Mouse (Mus musculus) heart, adult 18-20 months (tissue): ENCODE measurements around the gene Hrh3. TPM values are rescaled to one million over a fixed set of nuclear protein-coding genes. Genes with fewer than 3 reads are reported as not detected.

Experiments used
- DNase-seq, 2 experiments: peaks; one replicate each; pipeline ENCODE4 v3.0.0; 2021 to 2022; ENCODE audit warnings: mixed read lengths in 1 of 2
- long read RNA-seq, 2 experiments: library from polyadenylated mRNA; stranded (forward); transcript quantifications; one replicate each; pipeline ENCODE4 v2.0.0; 2021
- total RNA-seq, 2 experiments: library from RNA; stranded (reverse); gene quantifications; 2 replicates each; pipeline ENCODE4 v1.2.3; 2021

Hrh3 gene
- total RNA-seq = not detected
- long read RNA-seq, experiment 1 = 0 reads
- long read RNA-seq, experiment 2 = 0 reads

DNA sequence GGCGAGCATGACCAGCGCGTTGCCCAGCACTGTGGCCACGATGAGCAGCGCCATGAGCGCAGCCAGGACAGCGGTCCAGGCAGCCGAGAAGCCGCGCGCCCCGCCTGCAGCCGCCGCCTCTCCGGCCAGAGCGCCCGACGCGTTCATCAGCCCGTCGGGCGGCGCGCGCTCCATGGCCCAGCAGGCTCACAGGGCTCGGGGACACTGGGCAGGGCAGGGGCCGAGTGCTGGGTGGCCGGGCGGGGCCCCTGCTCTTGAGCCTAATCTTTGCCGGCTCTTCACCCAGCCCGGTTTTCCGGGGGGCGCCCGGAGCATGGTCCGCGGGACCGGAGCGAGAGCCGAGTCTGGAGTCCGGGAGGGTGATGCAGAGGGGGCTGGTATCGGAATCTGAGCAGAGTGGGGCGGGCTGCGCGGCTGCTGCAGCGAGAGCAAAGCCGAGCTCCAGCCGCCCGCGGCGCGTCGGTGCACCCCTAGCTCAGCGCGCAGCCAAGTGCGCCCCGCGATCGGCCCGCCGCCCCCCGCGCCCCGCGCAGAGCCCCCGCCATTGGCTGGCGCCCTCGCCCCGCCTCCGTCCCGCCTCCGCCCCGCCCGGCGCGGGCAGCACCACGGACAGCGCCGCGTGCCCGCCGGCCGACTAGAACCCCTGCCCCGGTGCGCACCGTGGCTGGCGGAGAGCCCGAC, at the start of gene Hrh3:
Gene Hrh3, minus strand, starts transcription at position 511 of the 681 bp plus-strand sequence.
- DNase-seq = peak; percentile 73 to 82

- no peak for DNase-seq
Measured at GRCm38 (mm10) chr2:180148551-180148950, 44.3 kb upstream of the Hrh3 start.

- peak; percentile 29 for DNase-seq
Measured at GRCm38 (mm10) chr2:180147379-180147778, 43.1 kb upstream of the Hrh3 start.

DNA sequence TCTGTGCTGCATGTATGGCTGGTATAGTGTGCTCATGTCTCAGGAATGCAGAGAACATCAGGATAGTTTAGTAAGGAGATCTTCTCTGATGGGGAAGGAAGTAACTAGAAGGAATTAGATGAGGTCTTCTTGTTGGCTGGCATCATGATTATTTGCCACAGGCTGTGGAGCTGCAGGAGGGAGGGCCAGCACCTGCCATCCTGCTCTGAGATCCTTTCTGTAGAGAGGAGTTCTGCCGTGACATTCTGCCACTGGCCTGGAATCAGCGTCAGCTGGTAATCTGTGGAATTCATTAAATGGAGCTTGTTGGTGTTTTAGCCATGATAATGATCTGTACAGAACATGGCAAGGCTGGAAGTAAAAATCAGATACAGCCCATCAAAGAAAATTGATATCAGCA, 41.8 kb upstream of the Hrh3 start:
- no peak for DNase-seq

- DNase-seq = no peak
Measured at GRCm38 (mm10) chr2:180135414-180135813, 31.1 kb upstream of the Hrh3 start.

- no peak for DNase-seq
Measured at GRCm38 (mm10) chr2:180133911-180134310, 29.6 kb upstream of the Hrh3 start.

- DNase-seq = no peak
Measured at GRCm38 (mm10) chr2:180133231-180133630, 28.9 kb upstream of the Hrh3 start.

DNA sequence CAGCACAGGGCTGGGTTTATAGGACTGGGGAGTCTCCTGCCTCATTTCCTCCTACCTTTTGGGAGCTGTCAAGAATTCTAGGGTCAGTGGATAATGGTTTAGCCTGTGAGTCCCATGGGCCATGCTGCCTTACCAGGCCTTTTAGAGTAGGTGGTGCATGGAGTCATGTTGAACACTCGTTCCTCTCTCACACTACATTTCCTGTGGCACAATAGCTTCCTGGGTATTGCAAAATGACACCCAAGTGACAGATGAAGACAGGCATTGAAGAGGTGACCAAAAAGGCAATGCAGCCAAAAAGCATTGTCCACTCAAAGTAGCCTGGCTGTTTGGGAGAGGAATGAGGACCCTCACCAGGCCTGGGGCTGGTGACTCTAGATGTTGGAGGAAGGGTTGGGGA, 23.4 kb upstream of the Hrh3 start:
- DNase-seq = no peak

DNA sequence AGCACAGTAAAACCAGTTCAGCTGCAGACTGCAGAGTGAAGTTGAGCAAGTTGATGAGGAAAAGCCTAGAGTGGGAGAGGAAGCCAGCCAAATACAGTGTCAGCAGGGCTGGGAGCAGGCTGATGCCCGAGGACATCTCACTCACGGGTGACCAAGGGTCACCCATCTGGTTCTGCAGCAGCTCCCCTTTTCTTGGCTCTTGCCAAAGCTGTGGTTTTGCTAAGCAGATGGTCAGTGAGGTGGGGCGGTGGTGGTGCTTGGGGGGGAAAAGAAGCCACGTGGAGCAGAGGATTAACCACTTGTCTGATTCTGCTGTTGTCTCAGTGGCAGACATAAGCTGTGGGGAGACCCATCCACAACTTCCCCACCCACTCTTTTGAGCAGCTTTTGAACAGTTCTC, 21.9 kb upstream of the Hrh3 start:
- DNase-seq = peak; percentile 58 to 77

GRCm38 (mm10) chr2:180124192-180124591, 19.9 kb upstream of the Hrh3 start:
- no peak for DNase-seq

- no peak for DNase-seq
Measured at GRCm38 (mm10) chr2:180120292-180120761, 16.0 kb upstream of the Hrh3 start.

- DNase-seq = peak in 1 of 2 experiments; percentile 48
Measured at GRCm38 (mm10) chr2:180119439-180120291, 15.4 kb upstream of the Hrh3 start.

DNA sequence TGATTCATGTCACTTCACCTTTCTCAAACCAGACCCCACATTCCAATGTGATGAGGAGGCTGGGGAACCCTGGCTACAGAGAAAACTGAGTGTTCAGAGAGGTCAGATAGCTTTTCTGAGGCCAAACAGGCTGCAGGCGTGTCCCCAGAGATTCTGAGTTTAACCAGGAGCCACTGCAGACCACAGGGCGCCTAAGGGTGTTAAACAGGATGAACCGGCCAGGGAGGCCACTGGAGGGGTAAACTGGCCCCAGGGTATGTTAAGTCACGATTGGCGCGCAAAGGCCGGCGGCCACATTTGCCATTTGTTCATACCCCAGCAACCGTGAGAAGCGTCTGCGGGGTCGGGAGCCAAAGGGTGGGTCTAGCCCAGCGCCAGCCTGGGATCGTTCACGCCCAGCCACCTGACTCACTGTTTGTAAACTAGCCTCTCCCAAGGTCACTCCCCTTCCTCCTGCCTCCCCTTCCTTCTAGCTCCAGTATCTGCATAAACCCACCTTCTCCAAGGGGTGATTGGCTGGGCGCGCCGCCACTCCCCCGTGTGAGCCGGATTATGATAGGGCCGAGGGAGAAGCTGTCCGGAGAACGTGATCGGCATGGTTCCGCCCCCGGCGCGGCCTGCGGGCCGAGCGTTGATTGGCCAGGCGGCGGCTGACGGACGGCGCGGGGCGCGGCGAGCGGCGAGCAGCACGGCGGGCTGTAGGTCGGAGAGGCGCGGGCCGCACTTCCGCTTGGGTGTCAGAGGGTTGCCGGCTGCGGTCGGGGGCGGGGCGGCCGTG, 14.6 kb upstream of the Hrh3 start, which contains the start of gene Osbpl2:
Gene Osbpl2, plus strand, starts transcription at position 646 of the 778 bp plus-strand sequence.
- peak; percentile 100 for DNase-seq

DNA sequence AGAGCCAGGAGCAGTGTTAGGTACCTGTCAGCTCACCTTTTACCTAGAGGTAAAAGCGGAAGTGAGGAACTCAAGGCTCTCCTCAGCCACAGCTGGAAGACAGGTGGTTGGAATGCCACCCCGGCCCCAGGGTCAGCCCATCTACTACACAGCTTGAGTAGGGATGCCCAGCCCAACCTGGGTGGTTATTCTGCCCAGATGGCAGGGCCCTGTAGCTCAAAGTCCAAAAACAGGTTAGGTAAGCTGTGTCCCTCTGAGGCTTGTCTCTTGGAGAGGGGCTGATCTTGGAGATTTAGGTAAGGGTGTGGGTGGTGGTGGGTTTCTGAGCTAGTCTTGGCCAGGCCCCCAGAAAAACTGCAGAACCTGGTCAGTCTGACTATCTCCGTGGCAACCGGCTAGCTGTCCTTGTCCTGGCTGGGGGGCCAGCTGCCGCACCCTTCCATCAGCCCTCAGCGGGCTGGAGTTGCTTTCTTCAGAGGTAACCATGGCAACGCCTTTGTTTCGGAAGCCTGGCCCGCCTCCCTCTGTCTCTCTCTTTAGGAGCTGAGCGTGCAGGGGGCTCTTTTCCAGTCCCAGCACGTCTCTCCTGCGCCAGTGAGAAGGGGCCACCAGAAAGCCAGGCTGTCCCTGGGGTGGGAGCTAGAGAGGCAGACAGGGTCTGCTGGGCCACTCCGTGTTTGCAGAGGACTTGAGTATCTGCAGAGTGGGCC, 13.4 kb upstream of the Hrh3 start:
- DNase-seq = peak; percentile 35 to 47

- peak in 1 of 2 experiments; percentile 33 for DNase-seq
Measured at GRCm38 (mm10) chr2:180116741-180117484, 12.6 kb upstream of the Hrh3 start.

DNA sequence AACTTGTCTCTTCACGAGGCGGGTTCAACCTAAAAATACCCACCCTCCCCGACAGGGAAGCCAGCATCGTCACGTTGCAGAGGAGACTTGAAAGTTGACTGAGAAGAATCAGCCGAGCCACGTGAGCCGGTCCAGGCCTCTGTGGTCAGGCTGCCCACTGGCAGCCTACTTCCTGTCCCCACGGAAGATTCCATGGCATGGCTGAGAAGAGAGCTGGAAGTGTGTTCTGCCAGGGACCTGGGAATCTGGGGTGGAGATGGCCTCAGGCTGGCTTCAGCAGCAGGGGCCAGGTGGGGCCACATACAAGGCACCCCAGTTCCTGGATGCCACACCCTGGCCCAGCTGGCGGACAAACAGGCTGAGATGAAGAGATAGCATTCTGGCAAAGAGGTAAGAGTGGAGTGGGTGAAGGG, 11.8 kb upstream of the Hrh3 start:
- DNase-seq = peak; percentile 56 to 67

DNA sequence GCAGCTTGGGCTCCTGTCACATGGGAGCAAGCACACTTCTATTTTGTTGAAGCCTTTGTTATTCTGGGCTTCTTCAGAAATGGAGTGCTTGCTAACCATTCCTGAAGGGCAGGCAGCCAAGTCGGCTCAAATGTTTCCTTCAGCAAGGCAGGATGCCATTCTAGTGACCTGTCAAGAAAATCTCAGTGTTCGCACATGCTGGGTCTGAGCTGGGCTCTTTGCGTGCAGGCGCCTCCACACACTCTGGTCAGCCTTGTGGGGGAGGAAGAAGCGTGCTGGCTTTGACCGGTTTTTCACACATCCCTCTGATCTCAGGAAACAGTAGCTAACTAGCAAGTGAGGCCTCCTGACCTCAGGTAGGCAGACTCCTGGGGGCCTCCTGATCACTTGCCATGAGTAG, 11.0 kb upstream of the Hrh3 start:
- peak; percentile 53 to 64 for DNase-seq

DNA sequence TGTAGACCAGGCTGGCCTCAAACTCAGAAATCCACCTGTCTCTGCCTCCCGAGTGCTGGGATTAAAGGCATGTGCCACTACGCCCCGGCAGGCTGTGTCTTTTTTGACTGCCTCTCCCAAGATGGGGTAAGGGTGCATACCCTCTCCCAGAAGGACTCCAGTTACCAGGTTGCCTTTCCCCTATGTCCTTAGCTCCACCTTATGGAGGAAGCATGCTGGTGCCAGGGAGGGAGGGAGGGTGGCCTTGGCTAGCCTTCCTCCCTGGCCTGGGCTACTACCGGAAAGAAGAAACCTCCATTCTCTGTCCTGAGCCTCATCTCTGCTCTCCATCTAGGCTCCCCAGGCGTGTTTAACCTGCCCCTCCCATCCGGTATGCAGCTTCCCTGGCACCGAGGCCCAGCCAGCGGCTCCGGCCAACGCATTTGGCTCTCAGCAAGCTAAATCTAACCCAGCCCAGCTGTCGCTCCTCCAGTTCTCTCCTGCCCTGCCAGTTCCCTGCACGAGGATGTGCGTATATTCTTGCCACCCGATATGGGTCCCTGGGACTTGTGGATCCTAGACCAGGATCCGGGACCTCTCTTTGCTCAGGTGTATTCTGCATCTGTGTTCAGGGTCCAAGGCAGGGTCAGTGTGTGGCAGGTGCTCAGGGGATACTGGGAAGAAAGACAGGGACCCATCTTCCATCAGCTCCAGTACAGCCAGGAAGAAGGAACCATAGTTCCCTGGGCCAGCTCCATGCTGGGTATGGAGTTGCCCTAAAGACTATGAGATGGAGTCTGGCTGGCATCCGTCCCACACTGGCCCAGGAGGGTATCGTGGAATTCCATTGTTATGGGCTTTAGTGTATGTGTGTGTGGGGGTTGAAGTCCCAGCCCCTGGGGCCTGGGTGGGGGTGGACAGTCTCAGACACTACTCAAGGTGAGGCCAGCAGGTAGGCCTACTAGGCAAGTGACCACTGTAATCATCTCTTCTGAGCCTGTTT, 9.9 kb upstream of the Hrh3 start:
- DNase-seq = peak; percentile 77 to 87

DNA sequence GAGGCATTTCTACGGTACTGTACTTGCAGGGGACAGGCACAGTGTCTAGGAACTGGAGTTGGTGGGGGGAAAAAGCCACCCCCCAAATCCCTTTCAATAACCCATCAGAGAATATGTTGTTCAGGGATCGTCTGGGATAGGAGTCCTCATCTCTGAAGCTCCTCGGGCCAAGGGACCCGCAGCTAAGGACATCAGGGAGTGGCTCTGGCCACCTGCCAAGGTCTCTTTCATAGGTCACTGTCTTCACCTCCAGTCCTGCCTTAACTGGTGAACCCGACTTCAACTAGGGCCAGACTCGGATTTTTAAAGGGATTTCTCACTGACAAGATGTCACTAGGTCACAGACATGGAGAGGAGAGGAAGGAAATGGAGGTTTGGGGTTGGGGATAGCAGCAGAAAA, 4.0 kb upstream of the Hrh3 start:
- DNase-seq = no peak

DNA sequence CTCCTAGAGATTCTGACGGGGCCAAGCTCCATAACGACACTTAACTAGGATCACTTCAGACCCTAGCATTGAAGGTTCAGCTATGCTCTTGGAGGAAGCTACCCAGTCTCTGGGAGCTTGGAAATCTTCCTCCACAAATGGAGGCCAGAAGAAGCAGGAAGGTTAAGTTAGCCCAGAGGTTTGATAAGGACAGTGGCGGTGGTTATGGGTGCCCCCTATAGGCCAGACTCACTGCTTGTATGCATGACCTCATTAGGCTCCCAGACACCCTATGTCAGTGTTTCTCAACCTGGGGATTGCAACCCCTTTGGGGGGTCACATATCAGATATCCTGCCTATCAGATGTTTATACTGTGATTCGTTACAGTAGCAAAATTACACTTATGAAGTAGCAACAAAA, 2.8 kb upstream of the Hrh3 start:
- DNase-seq = no peak
